Mouse (Mus musculus): Measurements from ENCODE around the gene Tead1. TPM values are rescaled to one million over a fixed set of nuclear protein-coding genes. Genes with fewer than 3 reads are reported as not detected.

Tead1 gene
- polyA plus RNA-seq, 1 experiment from 2014 or later: 16.9 TPM

GRCm38 (mm10) chr7:112716701-112717100 is 37.6 kb downstream of the Tead1 start:
- Histone ChIP-seq H3K4me3 (replicated peaks) (no peak overlapping the region), H3K9ac (replicated peaks) (no peak overlapping the region), H3K27me3 (no peaks in the 10 kb centered on the region), H3K4me1 (replicated peaks) (peaks cover 43% of the 10 kb centered on the region), H3K36me3 (no peaks in the 10 kb centered on the region), H3K9me3 (no peaks in the 10 kb centered on the region), H3K27ac (no peak overlapping the region), H3K4me2 (replicated peaks) (no peak overlapping the region)
- WGBS: 92% methylated on average over 6 of the region's 6 CpGs
- no peak for ATAC-seq

DNA sequence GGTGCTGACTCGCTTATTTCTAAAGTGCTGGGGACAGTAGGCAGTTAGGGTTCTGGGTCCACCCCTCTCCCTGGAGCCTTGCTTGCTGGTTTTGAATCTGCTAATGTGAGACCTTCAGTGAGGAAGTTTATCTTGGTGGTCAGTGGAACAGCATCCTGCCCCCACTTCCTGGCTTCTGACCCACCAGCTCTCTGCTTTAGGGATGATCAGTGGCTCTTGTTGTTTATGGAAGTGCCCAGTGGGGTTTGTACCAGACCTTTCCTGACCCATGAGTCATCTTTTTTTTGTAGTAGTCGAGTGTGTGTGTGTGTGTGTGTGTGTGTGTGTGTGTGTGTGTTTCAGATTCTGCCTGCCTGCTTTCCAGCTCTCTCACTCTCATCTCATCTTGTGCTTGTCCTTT is 38.6 kb downstream of the Tead1 start:
- no peak for ATAC-seq
- Histone ChIP-seq H3K4me1 (replicated peaks) (peaks cover 52% of the 10 kb centered on the region), H3K9ac (replicated peaks) (no peak overlapping the region), H3K36me3 (no peaks in the 10 kb centered on the region), H3K9me3 (no peaks in the 10 kb centered on the region), H3K4me2 (replicated peaks) (no peak overlapping the region), H3K4me3 (replicated peaks) (no peak overlapping the region), H3K27ac (no peak overlapping the region), H3K27me3 (no peaks in the 10 kb centered on the region)
- WGBS: 53% methylated on average over 2 of the region's 2 CpGs

DNA sequence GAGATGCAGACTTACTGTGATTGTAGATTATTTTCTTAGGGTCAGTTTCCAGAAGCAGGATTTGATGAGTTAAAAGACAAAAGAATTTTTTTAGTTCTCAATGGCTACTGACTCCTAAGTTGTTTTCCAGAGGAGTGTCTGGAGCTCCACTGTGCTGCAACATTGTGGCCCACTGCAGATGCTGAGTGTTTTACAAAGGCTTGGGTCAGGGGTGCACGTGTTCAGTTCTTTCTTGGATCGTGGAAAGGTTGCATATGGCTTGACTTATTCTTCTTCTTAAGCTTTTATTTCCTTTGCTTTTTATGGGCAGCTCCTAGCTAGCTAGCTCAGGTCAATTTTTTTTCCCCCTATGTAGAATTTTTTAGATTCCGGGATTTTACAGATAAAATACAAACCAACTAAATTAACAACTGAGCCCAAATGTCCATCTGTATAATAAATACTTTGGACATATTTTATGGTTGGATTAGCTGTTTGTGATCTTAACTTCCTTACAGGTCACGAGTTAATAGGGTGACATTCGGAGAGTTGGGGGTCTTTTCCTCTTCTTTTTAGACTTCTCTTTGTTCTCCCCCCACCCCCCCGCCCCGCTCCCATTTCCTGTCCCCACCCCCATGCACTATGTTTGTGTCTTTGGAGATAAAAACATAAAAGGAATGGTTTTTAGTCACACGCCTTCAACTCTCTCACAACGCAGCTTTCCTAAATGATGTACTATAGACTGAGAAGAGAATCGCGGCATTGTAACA is 40.5 kb downstream of the Tead1 start:
- H3K27me3 ChIP-seq: no peaks in the 10 kb centered on the region
- H3K36me3 ChIP-seq: no peaks in the 10 kb centered on the region
- H3K4me2 ChIP-seq (replicated peaks): 0 out of 2 replicates have a peak overlapping the region, but pooled peaks have one; percentile 52
- H3K9me3 ChIP-seq: no peaks in the 10 kb centered on the region
- H3K9ac ChIP-seq (replicated peaks): no peak overlapping the region
- no peak overlapping the region for H3K4me3 ChIP-seq (replicated peaks)
- no peak for ATAC-seq
- peak overlapping the region; percentile 83; the same call in 1 of the 2 replicates for H3K27ac ChIP-seq
- 32% methylated on average over 11 of the region's 11 CpGs for WGBS
- H3K4me1 ChIP-seq (replicated peaks): peaks cover 47% of the 10 kb centered on the region

GRCm38 (mm10) chr7:112720143-112720988 is 41.2 kb downstream of the Tead1 start:
- Histone ChIP-seq H3K27ac (peak overlapping the region; percentile 83), H3K4me2 (replicated peaks) (peak overlapping the region; percentile 52), H3K9ac (replicated peaks) (peak overlapping the region; percentile 49), H3K27me3 (no peaks in the 10 kb centered on the region), H3K4me1 (replicated peaks) (peaks cover 47% of the 10 kb centered on the region), H3K36me3 (no peaks in the 10 kb centered on the region), H3K9me3 (no peaks in the 10 kb centered on the region), H3K4me3 (replicated peaks) (peak overlapping the region; percentile 25)
- peak; percentile 81 for ATAC-seq
- WGBS: 15% methylated on average over 23 of the region's 23 CpGs

- H3K4me3 ChIP-seq (replicated peaks): peak overlapping the region; percentile 25; the same call in 1 of the 2 replicates
- no peaks in the 10 kb centered on the region for H3K36me3 ChIP-seq
- peak overlapping the region; percentile 83 for H3K27ac ChIP-seq
- WGBS: 31% methylated on average over 4 of the region's 4 CpGs
- no peaks in the 10 kb centered on the region for H3K27me3 ChIP-seq
- H3K9ac ChIP-seq (replicated peaks): peak overlapping the region; percentile 49; the same call in 1 of the 2 replicates
- peak overlapping the region; percentile 52 for H3K4me2 ChIP-seq (replicated peaks)
- ATAC-seq: no peak; the same call in 1 of the 2 replicates
- peaks cover 47% of the 10 kb centered on the region for H3K4me1 ChIP-seq (replicated peaks)
- H3K9me3 ChIP-seq: no peaks in the 10 kb centered on the region
Measured at GRCm38 (mm10) chr7:112720989-112721337, 41.8 kb downstream of the Tead1 start.

- 79% methylated on average over 4 of the region's 4 CpGs for WGBS
- H3K36me3 ChIP-seq: no peaks in the 10 kb centered on the region
Measured at GRCm38 (mm10) chr7:112721859-112722258, 42.7 kb downstream of the Tead1 start.

GRCm38 (mm10) chr7:112728399-112728798 is 49.3 kb downstream of the Tead1 start:
- ATAC-seq: no peak
- WGBS: 80% methylated on average over 2 of the region's 2 CpGs
- H3K27me3 ChIP-seq: no peaks in the 10 kb centered on the region

More at GRCm38 (mm10) chr7:112721859-112722258, 42.7 kb downstream of the Tead1 start:
- H3K4me2 ChIP-seq (replicated peaks): no peak overlapping the region
- no peak for ATAC-seq
- peaks cover 45% of the 10 kb centered on the region for H3K4me1 ChIP-seq (replicated peaks)
- no peaks in the 10 kb centered on the region for H3K9me3 ChIP-seq
- no peak overlapping the region for H3K27ac ChIP-seq
- H3K9ac ChIP-seq (replicated peaks): no peak overlapping the region
- H3K4me3 ChIP-seq (replicated peaks): no peak overlapping the region
- H3K27me3 ChIP-seq: no peaks in the 10 kb centered on the region

GRCm38 (mm10) chr7:112730209-112730608 is 51.1 kb downstream of the Tead1 start:
- H3K27me3 ChIP-seq: no peaks in the 10 kb centered on the region
- no peak overlapping the region for H3K27ac ChIP-seq
- H3K9me3 ChIP-seq: no peaks in the 10 kb centered on the region
- H3K4me3 ChIP-seq (replicated peaks): no peak overlapping the region
- no peak overlapping the region for H3K9ac ChIP-seq (replicated peaks)
- WGBS: 75% methylated on average over 5 of the region's 5 CpGs
- peaks cover 11% of the 10 kb centered on the region for H3K4me1 ChIP-seq (replicated peaks)
- H3K4me2 ChIP-seq (replicated peaks): no peak overlapping the region
- H3K36me3 ChIP-seq: no peaks in the 10 kb centered on the region
- no peak for ATAC-seq

More at GRCm38 (mm10) chr7:112728399-112728798, 49.3 kb downstream of the Tead1 start:
- Histone ChIP-seq H3K9ac (replicated peaks) (no peak overlapping the region), H3K9me3 (no peaks in the 10 kb centered on the region), H3K4me1 (replicated peaks) (peaks cover 11% of the 10 kb centered on the region), H3K27ac (no peak overlapping the region), H3K4me3 (replicated peaks) (no peak overlapping the region), H3K4me2 (replicated peaks) (no peak overlapping the region), H3K36me3 (no peaks in the 10 kb centered on the region)

DNA sequence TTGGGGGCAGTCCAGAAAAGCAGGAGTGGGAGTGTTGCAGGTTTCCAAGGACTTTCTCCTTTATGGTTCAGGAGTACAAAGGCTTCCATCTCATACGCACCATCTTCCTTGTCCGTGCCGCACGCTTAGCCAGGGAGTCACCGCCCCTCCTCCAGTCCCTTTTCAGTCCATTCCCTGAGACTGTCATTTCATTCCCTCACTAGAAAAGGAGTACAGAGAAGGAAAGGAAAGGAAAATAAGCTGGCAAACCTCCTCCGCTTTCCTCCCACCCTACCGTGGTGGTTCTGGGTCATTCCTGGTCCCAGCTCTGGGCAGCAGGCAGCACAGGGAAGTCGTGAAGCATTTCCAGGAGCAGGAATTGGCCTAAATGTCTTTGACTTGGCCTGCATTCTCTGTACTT is 52.5 kb downstream of the Tead1 start:
- Histone ChIP-seq H3K4me2 (replicated peaks) (no peak overlapping the region), H3K27ac (no peak overlapping the region; the same call in 1 of the 2 replicates), H3K27me3 (no peaks in the 10 kb centered on the region), H3K36me3 (no peaks in the 10 kb centered on the region), H3K9me3 (no peaks in the 10 kb centered on the region), H3K9ac (replicated peaks) (no peak overlapping the region), H3K4me1 (replicated peaks) (peaks cover 11% of the 10 kb centered on the region), H3K4me3 (replicated peaks) (no peak overlapping the region)
- 75% methylated on average over 8 of the region's 8 CpGs for WGBS
- ATAC-seq: no peak

DNA sequence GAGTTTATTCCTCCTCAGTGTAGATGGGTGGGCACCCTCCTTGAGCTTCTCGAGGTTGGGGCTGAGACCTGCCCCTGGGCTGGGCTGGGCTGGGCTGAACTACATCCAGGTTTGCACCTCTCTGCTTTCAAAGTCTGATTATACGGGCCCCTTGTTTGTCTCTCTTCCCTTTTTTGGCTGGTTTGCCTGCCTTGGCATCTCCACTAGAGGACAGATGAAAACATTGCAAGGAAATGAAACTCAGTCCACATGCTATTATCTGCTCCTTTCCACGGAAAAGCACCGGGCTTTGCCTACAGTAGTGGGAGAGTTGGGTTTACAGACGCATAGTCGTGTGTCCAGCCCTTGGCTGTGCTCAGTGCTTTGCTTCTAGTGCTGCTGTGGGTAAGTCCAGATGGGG is 60.1 kb downstream of the Tead1 start:
- Histone ChIP-seq H3K4me1 (replicated peaks) (peaks cover 40% of the 10 kb centered on the region), H3K27ac (no peak overlapping the region), H3K36me3 (no peaks in the 10 kb centered on the region), H3K27me3 (no peaks in the 10 kb centered on the region), H3K9ac (replicated peaks) (no peak overlapping the region), H3K4me2 (replicated peaks) (no peak overlapping the region), H3K9me3 (no peaks in the 10 kb centered on the region), H3K4me3 (replicated peaks) (no peak overlapping the region)
- WGBS: 85% methylated on average over 6 of the region's 6 CpGs
- ATAC-seq: no peak

GRCm38 (mm10) chr7:112741790-112742189 is 62.7 kb downstream of the Tead1 start:
- 17% methylated on average over 12 of the region's 12 CpGs for WGBS
- Histone ChIP-seq H3K4me3 (replicated peaks) (no peak overlapping the region), H3K36me3 (no peaks in the 10 kb centered on the region), H3K27me3 (no peaks in the 10 kb centered on the region), H3K9me3 (no peaks in the 10 kb centered on the region), H3K4me1 (replicated peaks) (peaks cover 49% of the 10 kb centered on the region), H3K9ac (replicated peaks) (no peak overlapping the region), H3K27ac (peak overlapping the region; percentile 37), H3K4me2 (replicated peaks) (peak overlapping the region; percentile 8; the same call in 1 of the 2 replicates)
- no peak for ATAC-seq

DNA sequence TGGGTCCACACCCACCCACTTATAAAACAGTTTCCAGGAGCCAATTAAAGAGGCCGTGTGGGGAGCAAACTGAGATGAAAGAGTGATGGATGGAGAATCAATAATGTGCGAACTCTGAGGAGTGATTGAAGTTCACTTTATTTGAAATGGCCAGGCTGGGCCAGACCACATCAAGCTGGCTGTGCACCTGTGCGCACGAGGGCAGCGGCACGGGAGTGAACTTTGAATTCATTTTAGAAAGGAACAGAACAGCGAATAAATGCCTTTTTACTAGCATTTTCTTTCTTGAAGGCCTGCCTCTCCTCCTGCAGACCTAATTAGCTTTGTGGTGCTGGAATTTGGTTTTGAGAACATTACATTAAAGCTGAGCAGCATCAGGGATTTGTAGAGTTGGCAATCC is 63.9 kb downstream of the Tead1 start:
- H3K36me3 ChIP-seq: no peaks in the 10 kb centered on the region
- H3K9me3 ChIP-seq: no peaks in the 10 kb centered on the region
- H3K9ac ChIP-seq (replicated peaks): no peak overlapping the region
- 28% methylated on average over 7 of the region's 7 CpGs for WGBS
- peak overlapping the region; percentile 39; the same call in 1 of the 2 replicates for H3K4me2 ChIP-seq (replicated peaks)
- no peak for ATAC-seq
- H3K4me1 ChIP-seq (replicated peaks): peaks cover 53% of the 10 kb centered on the region
- no peaks in the 10 kb centered on the region for H3K27me3 ChIP-seq
- no peak overlapping the region for H3K4me3 ChIP-seq (replicated peaks)
- peak overlapping the region; percentile 64 for H3K27ac ChIP-seq
